Mouse (Mus musculus): ENCODE data around the gene Nxpe5. TPM values are rescaled to one million over a fixed set of nuclear protein-coding genes. Genes with fewer than 3 reads are reported as not detected.

Nxpe5 gene
- polyA plus RNA-seq, 2 experiments: 0.09 to 0.23 TPM

- Histone ChIP-seq H3K36me3 (replicated peaks; ENCODE audit: control insufficient read depth, insufficient read depth, low read depth) (peaks cover 6% of the 10 kb centered on the region), H3K27ac (no peak overlapping the region)
- WGBS (ENCODE audit: insufficient replicate concordance): 64% methylated on average over 7 of the region's 7 CpGs
Observed at GRCm38 (mm10) chr5:138258993-138259392, 33.3 kb downstream of the Nxpe5 start.

GRCm38 (mm10) chr5:138260051-138260450, 34.4 kb downstream of the Nxpe5 start:
- Histone ChIP-seq H3K27me3 (ENCODE audit: control insufficient read depth, insufficient read depth, low read length) (no peaks in the 10 kb centered on the region), H3K4me2 (ENCODE audit: low read depth) (peak overlapping the region; percentile 89), H3K27ac (no peak overlapping the region), H3K9me3 (ENCODE audit: control insufficient read depth, low read length) (no peaks in the 10 kb centered on the region), H3K4me1 (replicated peaks; ENCODE audit: control insufficient read depth in 2 of 2, insufficient read depth in 2 of 2, low read length in 1 of 2) (peaks cover 14 to 46% of the 10 kb centered on the region in 2 experiments), H3K36me3 (replicated peaks; ENCODE audit: control insufficient read depth, insufficient read depth, low read depth) (peaks cover 6% of the 10 kb centered on the region), H3K9ac (replicated peaks) (no peak overlapping the region), H3K4me3 (ENCODE audit: insufficient read depth in 1 of 2, low read depth in 2 of 2, low read length in 2 of 2) (peak overlapping the region in 1 of 2 experiments; percentile 23; a peak in 2 of 4 replicates)
- no peak for ATAC-seq (ENCODE audit: insufficient read depth)
- TF ChIP-seq CTCF (IDR thresholded peaks at IDR 0.05; ENCODE audit: low read depth): no peak
- 12% methylated on average over 10 of the region's 10 CpGs for WGBS (ENCODE audit: insufficient replicate concordance)
- DNase-seq (ENCODE audit: low read depth in 3 of 3, low spot score in 3 of 3): no peak

More at GRCm38 (mm10) chr5:138258993-138259392, 33.3 kb downstream of the Nxpe5 start:
- H3K9me3 ChIP-seq (ENCODE audit: control insufficient read depth, low read length): no peaks in the 10 kb centered on the region
- no peak for DNase-seq (ENCODE audit: low read depth in 3 of 3, low spot score in 3 of 3)
- H3K9ac ChIP-seq (replicated peaks): no peak overlapping the region
- H3K27me3 ChIP-seq (ENCODE audit: control insufficient read depth, insufficient read depth, low read length): no peaks in the 10 kb centered on the region
- H3K4me1 ChIP-seq (replicated peaks; ENCODE audit: control insufficient read depth in 2 of 2, insufficient read depth in 2 of 2, low read length in 1 of 2): peaks cover 18 to 43% of the 10 kb centered on the region in 2 experiments
- no peak overlapping the region for H3K4me3 ChIP-seq (ENCODE audit: insufficient read depth in 1 of 2, low read depth in 2 of 2, low read length in 2 of 2)
- H3K4me2 ChIP-seq (ENCODE audit: low read depth): no peak overlapping the region
- no peak for ATAC-seq (ENCODE audit: insufficient read depth)
- TF ChIP-seq CTCF (IDR thresholded peaks at IDR 0.05; ENCODE audit: low read depth) (no peak), EP300 (IDR thresholded peaks at IDR 0.05; ENCODE audit: low read depth) (no peak)

GRCm38 (mm10) chr5:138260834-138261233, 35.1 kb downstream of the Nxpe5 start:
- 18% methylated on average over 11 of the region's 11 CpGs for WGBS (ENCODE audit: insufficient replicate concordance)

GRCm38 (mm10) chr5:138262001-138262400, 36.3 kb downstream of the Nxpe5 start:
- peak overlapping the region; percentile 93 for H3K9ac ChIP-seq (replicated peaks)
- DNase-seq (ENCODE audit: low read depth in 3 of 3, low spot score in 3 of 3): no peak
- TF ChIP-seq EP300 (IDR thresholded peaks at IDR 0.05; ENCODE audit: low read depth): no peak
- TF ChIP-seq CTCF (IDR thresholded peaks at IDR 0.05; ENCODE audit: low read depth): no peak
- H3K27me3 ChIP-seq (ENCODE audit: control insufficient read depth, insufficient read depth, low read length): no peaks in the 10 kb centered on the region
- H3K4me1 ChIP-seq (replicated peaks; ENCODE audit: control insufficient read depth in 2 of 2, insufficient read depth in 2 of 2, low read length in 1 of 2): peaks cover 14 to 42% of the 10 kb centered on the region in 2 experiments
- WGBS (ENCODE audit: insufficient replicate concordance): 28% methylated on average over 4 of the region's 4 CpGs
- ATAC-seq (ENCODE audit: insufficient read depth): no peak
- peak overlapping the region; percentile 89 for H3K4me2 ChIP-seq (ENCODE audit: low read depth)
- peak overlapping the region; percentile 84 to 86 for H3K4me3 ChIP-seq (ENCODE audit: insufficient read depth in 1 of 2, low read depth in 2 of 2, low read length in 2 of 2)
- peak overlapping the region; percentile 16 for H3K27ac ChIP-seq
- no peaks in the 10 kb centered on the region for H3K9me3 ChIP-seq (ENCODE audit: control insufficient read depth, low read length)
- peaks cover 6% of the 10 kb centered on the region for H3K36me3 ChIP-seq (replicated peaks; ENCODE audit: control insufficient read depth, insufficient read depth, low read depth)

More at GRCm38 (mm10) chr5:138260834-138261233, 35.1 kb downstream of the Nxpe5 start:
- H3K4me2 ChIP-seq (ENCODE audit: low read depth): peak overlapping the region; percentile 89
- DNase-seq (ENCODE audit: low read depth in 3 of 3, low spot score in 3 of 3) (no peak), ATAC-seq (ENCODE audit: insufficient read depth) (peak; percentile 62)
- H3K36me3 ChIP-seq (replicated peaks; ENCODE audit: control insufficient read depth, insufficient read depth, low read depth): peaks cover 6% of the 10 kb centered on the region
- H3K9ac ChIP-seq (replicated peaks): no peak overlapping the region; the same call in 1 of the 2 replicates
- peak overlapping the region; percentile 6 for H3K27ac ChIP-seq
- peaks cover 14 to 46% of the 10 kb centered on the region in 2 experiments for H3K4me1 ChIP-seq (replicated peaks; ENCODE audit: control insufficient read depth in 2 of 2, insufficient read depth in 2 of 2, low read length in 1 of 2)
- H3K4me3 ChIP-seq (ENCODE audit: insufficient read depth in 1 of 2, low read depth in 2 of 2, low read length in 2 of 2): peak overlapping the region in 1 of 2 experiments; percentile 23; a peak in 2 of 4 replicates
- no peaks in the 10 kb centered on the region for H3K27me3 ChIP-seq (ENCODE audit: control insufficient read depth, insufficient read depth, low read length)
- TF ChIP-seq EP300 (IDR thresholded peaks at IDR 0.05; ENCODE audit: low read depth) (peak; percentile 81), CTCF (IDR thresholded peaks at IDR 0.05; ENCODE audit: low read depth) (no peak)
- no peaks in the 10 kb centered on the region for H3K9me3 ChIP-seq (ENCODE audit: control insufficient read depth, low read length)

- Histone ChIP-seq H3K27me3 (ENCODE audit: control insufficient read depth, insufficient read depth, low read length) (no peaks in the 10 kb centered on the region), H3K27ac (peak overlapping the region; percentile 30), H3K4me2 (ENCODE audit: low read depth) (peak overlapping the region; percentile 89), H3K4me3 (ENCODE audit: insufficient read depth in 1 of 2, low read depth in 2 of 2, low read length in 2 of 2) (peak overlapping the region; percentile 84 to 86), H3K4me1 (replicated peaks; ENCODE audit: control insufficient read depth in 2 of 2, insufficient read depth in 2 of 2, low read length in 1 of 2) (peaks cover 14 to 39% of the 10 kb centered on the region in 2 experiments), H3K9me3 (ENCODE audit: control insufficient read depth, low read length) (no peaks in the 10 kb centered on the region), H3K9ac (replicated peaks) (peak overlapping the region; percentile 93), H3K36me3 (replicated peaks; ENCODE audit: control insufficient read depth, insufficient read depth, low read depth) (peaks cover 6% of the 10 kb centered on the region)
- DNase-seq (ENCODE audit: low read depth in 3 of 3, low spot score in 3 of 3): no peak
- no peak for TF ChIP-seq EP300 (IDR thresholded peaks at IDR 0.05; ENCODE audit: low read depth)
- peak; percentile 16; the same call in 1 of the 2 replicates for TF ChIP-seq CTCF (IDR thresholded peaks at IDR 0.05; ENCODE audit: low read depth)
- no peak for ATAC-seq (ENCODE audit: insufficient read depth)
- WGBS (ENCODE audit: insufficient replicate concordance): 29% methylated on average over 18 of the region's 18 CpGs
Observed at GRCm38 (mm10) chr5:138262582-138263240, 37.0 kb downstream of the Nxpe5 start.

All from liver, embryonic 14.5 days (tissue).